ENCODE assay signal across 8 mouse cellular contexts in the genomic region with DNA sequence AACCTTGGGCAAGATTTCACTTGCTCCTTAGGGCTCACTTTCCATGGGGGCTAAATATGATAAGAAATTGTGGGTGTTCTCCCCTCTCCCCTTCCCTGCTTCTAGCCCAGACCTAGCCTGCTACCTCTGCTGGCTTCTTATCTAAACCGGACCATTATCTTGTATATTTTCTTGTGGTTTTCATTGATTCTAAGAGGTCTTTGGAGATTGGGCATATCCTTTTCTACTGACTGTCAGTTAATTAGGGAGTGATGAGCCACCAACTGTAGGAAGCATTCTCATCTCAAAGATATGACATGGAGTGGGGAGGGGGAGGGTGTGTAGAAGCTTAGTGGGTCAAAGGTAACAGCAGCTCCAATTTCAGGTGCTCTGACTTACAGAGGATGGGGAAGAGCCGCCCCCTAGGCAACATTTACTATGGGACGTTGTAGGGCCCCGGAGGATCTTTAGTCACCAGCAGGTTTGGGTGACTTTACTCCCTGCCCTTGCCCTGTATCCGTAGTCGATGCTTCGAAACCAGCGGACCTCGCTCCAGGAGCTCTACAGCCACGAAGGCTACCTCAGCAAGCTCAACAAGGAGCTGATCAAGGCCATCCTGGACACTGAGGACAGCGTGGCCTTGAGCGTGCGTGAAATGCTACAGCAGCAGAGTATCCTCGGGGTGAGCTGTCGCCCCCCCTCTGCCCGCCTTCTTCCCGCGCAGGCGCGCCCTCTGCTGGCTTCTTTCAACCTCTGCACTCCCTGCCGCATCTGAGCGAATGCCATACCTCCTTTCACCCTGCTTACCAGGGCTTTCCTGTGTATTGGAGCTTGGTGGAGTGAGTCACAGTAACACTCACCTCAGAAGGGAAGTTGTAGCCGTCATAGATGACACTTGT. TPM values are rescaled to one million over a fixed set of nuclear protein-coding genes. Genes with fewer than 3 reads are reported as not detected.
A peak's percentile ranks its signal among the peaks of the same experiment; 100 is the strongest.
DNase-seq lines count a peak whose midpoint lies in the region; ATAC-seq and TF ChIP-seq lines count a peak whose summit lies in the region.

No protein-coding gene starts in this region.

- peaks cover 8% of the 10 kb centered on the region for H3K4me1 ChIP-seq in embryonic facial prominence, embryonic 13.5 days
- peaks cover 3% of the 10 kb centered on the region for H3K4me1 ChIP-seq in heart, adult 2 months (ENCODE audit: control insufficient read depth, insufficient read depth, low read length)
- H3K4me1 ChIP-seq in kidney, adult 2 months (ENCODE audit: control insufficient read depth, insufficient read depth, low read length), result peaks cover 15% of the 10 kb centered on the region
- H3K4me1 ChIP-seq in limb, embryonic 11.5 days (ENCODE audit: control insufficient read depth, insufficient read depth, low read length), result peaks cover 4% of the 10 kb centered on the region; the same call in 1 of the 2 replicates
- H3K4me1 ChIP-seq in midbrain, embryonic 14.5 days (ENCODE audit: control insufficient read depth, insufficient read depth, low read length), result peaks cover 5% of the 10 kb centered on the region

- H3K9me3 ChIP-seq in embryonic facial prominence, embryonic 13.5 days, result no peaks in the 10 kb centered on the region
- no peaks in the 10 kb centered on the region for H3K9me3 ChIP-seq in limb, embryonic 11.5 days (ENCODE audit: control insufficient read depth, low read length)
- H3K9me3 ChIP-seq in midbrain, embryonic 14.5 days (ENCODE audit: control insufficient read depth, low read length), result no peaks in the 10 kb centered on the region

- DNase-seq in 3T3-L1 (ENCODE audit: low read depth, low spot score), result peak; percentile 76
- DNase-seq in adrenal gland, postnatal 36 days, result peak; percentile 89 to 92
- peak; percentile 82 to 88 for DNase-seq in heart, adult 2 months
- DNase-seq in kidney, adult 2 months, result peak; percentile 81
- DNase-seq in limb, embryonic 11.5 days (ENCODE audit: low spot score), result peak; percentile 93
- peak; percentile 93 for DNase-seq in midbrain, embryonic 14.5 days
- peak; percentile 53 to 82 for DNase-seq in spleen, adult 18-20 months

- intact Hi-C loops in heart, adult 2 months (cut with DNase I), result loop anchor here (1.0 to 2.0 kb wide), 2 partner anchors 22 to 44 kb away; a partner anchor contains a TSS

- no peak overlapping the region for H3K27ac ChIP-seq in embryonic facial prominence, embryonic 13.5 days
- peak overlapping the region; percentile 71 for H3K27ac ChIP-seq in heart, adult 2 months
- 0 out of 2 replicates have a peak overlapping the region, but pooled peaks have one; percentile 13 for H3K27ac ChIP-seq in kidney, adult 2 months (ENCODE audit: insufficient read depth, low read depth, low read length)
- H3K27ac ChIP-seq in limb, embryonic 11.5 days (replicated peaks; ENCODE audit: low read depth, low read length), result no peak overlapping the region
- 0 out of 2 replicates have a peak overlapping the region, but pooled peaks have one; percentile 20 for H3K27ac ChIP-seq in midbrain, embryonic 14.5 days (replicated peaks; ENCODE audit: low read depth, low read length)

- peak; percentile 22; the same call in 1 of the 2 replicates for TF ChIP-seq POLR2A in heart, adult 2 months (IDR thresholded peaks at IDR 0.05; ENCODE audit: insufficient read depth, low read depth, low read length)
- no peak for TF ChIP-seq POLR2A in kidney, adult 2 months (IDR thresholded peaks at IDR 0.05; ENCODE audit: low read depth, low read length)

- peak overlapping the region; percentile 73 for H3K4me2 ChIP-seq in embryonic facial prominence, embryonic 13.5 days
- peak overlapping the region; percentile 56 for H3K4me2 ChIP-seq in limb, embryonic 11.5 days (ENCODE audit: low read depth, severe bottlenecking)
- peak overlapping the region; percentile 58 for H3K4me2 ChIP-seq in midbrain, embryonic 14.5 days (ENCODE audit: low read length)

- H3K79me2 ChIP-seq in heart, adult 2 months (replicated peaks; ENCODE audit: control insufficient read depth, insufficient read depth, low read length), result no peaks in the 10 kb centered on the region

- no peak; the same call in 1 of the 2 replicates for TF ChIP-seq CTCF in heart, adult 2 months (IDR thresholded peaks at IDR 0.05)
- TF ChIP-seq CTCF in kidney, adult 2 months (conservative IDR thresholded peaks at IDR 0.05; ENCODE audit: insufficient read depth, insufficient read length, low read depth, low read length), result peak; percentile 82

- peak; percentile 54; the same call in 1 of the 2 replicates for TF ChIP-seq EP300 in heart, adult 2 months (IDR thresholded peaks at IDR 0.05; ENCODE audit: insufficient read depth, low read depth, low read length)

- 2% methylated on average over 23 of the region's 23 CpGs for WGBS in embryonic facial prominence, embryonic 13.5 days
- 6% methylated on average over 23 of the region's 23 CpGs for WGBS in heart, adult 2 months
- 4% methylated on average over 23 of the region's 23 CpGs for WGBS in kidney, adult 2 months
- WGBS in limb, embryonic 11.5 days, result 4% methylated on average over 23 of the region's 23 CpGs
- WGBS in midbrain, embryonic 14.5 days, result 4% methylated on average over 23 of the region's 23 CpGs

- H3K36me3 ChIP-seq in embryonic facial prominence, embryonic 13.5 days, result no peaks in the 10 kb centered on the region
- no peaks in the 10 kb centered on the region for H3K36me3 ChIP-seq in heart, adult 2 months (ENCODE audit: control insufficient read depth, insufficient read depth, low read length)
- no peaks in the 10 kb centered on the region for H3K36me3 ChIP-seq in kidney, adult 2 months (ENCODE audit: control insufficient read depth, insufficient read depth, low read length)
- no peaks in the 10 kb centered on the region for H3K36me3 ChIP-seq in limb, embryonic 11.5 days (ENCODE audit: control insufficient read depth, insufficient read depth, low read length)
- H3K36me3 ChIP-seq in midbrain, embryonic 14.5 days (ENCODE audit: control insufficient read depth, insufficient read depth, low read length), result no peaks in the 10 kb centered on the region

- H3K9ac ChIP-seq in embryonic facial prominence, embryonic 13.5 days, result peak overlapping the region; percentile 76
- peak overlapping the region; percentile 57 for H3K9ac ChIP-seq in heart, adult 2 months (ENCODE audit: low read depth, low read length)
- H3K9ac ChIP-seq in limb, embryonic 11.5 days (ENCODE audit: low read length), result peak overlapping the region; percentile 57
- peak overlapping the region; percentile 43 for H3K9ac ChIP-seq in midbrain, embryonic 14.5 days (replicated peaks; ENCODE audit: low read length)

- peak overlapping the region; percentile 42 for H3K4me3 ChIP-seq in embryonic facial prominence, embryonic 13.5 days
- no peak overlapping the region for H3K4me3 ChIP-seq in heart, adult 2 months
- peak overlapping the region; percentile 29; the same call in 1 of the 2 replicates for H3K4me3 ChIP-seq in kidney, adult 2 months (ENCODE audit: insufficient read depth, low read depth, low read length)
- H3K4me3 ChIP-seq in limb, embryonic 11.5 days (ENCODE audit: low read depth, low read length), result peak overlapping the region; percentile 26
- H3K4me3 ChIP-seq in midbrain, embryonic 14.5 days (replicated peaks; ENCODE audit: low read depth, low read length), result peak overlapping the region; percentile 20

- ATAC-seq in embryonic facial prominence, embryonic 13.5 days (ENCODE audit: insufficient number of reproducible peaks, insufficient read depth, low FRiP score, low TSS enrichment, low read depth), result 0 out of 2 replicates have a peak, but pooled peaks have one; percentile 33
- ATAC-seq in limb, embryonic 11.5 days (ENCODE audit: insufficient number of reproducible peaks, low FRiP score, low TSS enrichment, low read depth), result peak; percentile 77
- ATAC-seq in midbrain, embryonic 14.5 days (ENCODE audit: low FRiP score, low TSS enrichment), result peak; percentile 89

- no peaks in the 10 kb centered on the region for H3K27me3 ChIP-seq in embryonic facial prominence, embryonic 13.5 days
- H3K27me3 ChIP-seq in heart, adult 2 months (ENCODE audit: control insufficient read depth, insufficient read depth, low read length), result no peaks in the 10 kb centered on the region
- no peaks in the 10 kb centered on the region for H3K27me3 ChIP-seq in kidney, adult 2 months (replicated peaks; ENCODE audit: control insufficient read depth, insufficient read depth, low read length)
- H3K27me3 ChIP-seq in limb, embryonic 11.5 days (ENCODE audit: control insufficient read depth, insufficient read depth, low read length), result no peaks in the 10 kb centered on the region
- no peaks in the 10 kb centered on the region for H3K27me3 ChIP-seq in midbrain, embryonic 14.5 days (ENCODE audit: control insufficient read depth, insufficient read depth, low read length)

RNA-seq across cellular contexts. Expression of a gene that starts 21.8 kb away (rescaled TPM):
- total RNA-seq in adrenal gland, postnatal 36 days (2021), result under 1 TPM; 0.17 to 0.26 TPM
- polyA plus RNA-seq in embryonic facial prominence, embryonic 13.5 days (2015; fragmentation: Nextera tagmentation; extraction: Ambion mirVana), result 0.25 and 0.44 TPM in 2 replicates
- 1 to 10 TPM; 1.5 to 2.4 TPM for total RNA-seq in heart, adult 2 months (2021)
- polyA plus RNA-seq in heart, adult 2 months (2012; rRNA removed), result 2.5 and 4.0 TPM in 2 replicates
- polyA plus RNA-seq in kidney, adult 2 months (2012; rRNA removed), result 0.69 and 0.78 TPM in 2 replicates
- polyA plus RNA-seq in limb, embryonic 11.5 days (2014; fragmentation: Nextera tagmentation; extraction: Ambion mirVana), result 0.15 and 0.54 TPM in 2 replicates
- polyA plus RNA-seq in midbrain, embryonic 14.5 days (2014; fragmentation: Nextera tagmentation; extraction: Ambion mirVana), result 1.0 and 1.1 TPM in 2 replicates

RNA-seq across cellular contexts. Expression of a gene that starts 22.4 kb away (rescaled TPM):
- total RNA-seq in adrenal gland, postnatal 36 days (2021), result 1 to 10 TPM; 6.8 to 8.7 TPM
- 44.1 and 47.8 TPM in 2 replicates for polyA plus RNA-seq in embryonic facial prominence, embryonic 13.5 days (2015; fragmentation: Nextera tagmentation; extraction: Ambion mirVana)
- total RNA-seq in heart, adult 2 months (2021), result 1 to 10 TPM; 6.7 to 9.1 TPM
- 4.0 and 5.5 TPM in 2 replicates for polyA plus RNA-seq in heart, adult 2 months (2012; rRNA removed)
- polyA plus RNA-seq in kidney, adult 2 months (2012; rRNA removed), result 3.8 and 4.3 TPM in 2 replicates
- polyA plus RNA-seq in limb, embryonic 11.5 days (2014; fragmentation: Nextera tagmentation; extraction: Ambion mirVana), result 69.4 and 75.8 TPM in 2 replicates
- polyA plus RNA-seq in midbrain, embryonic 14.5 days (2014; fragmentation: Nextera tagmentation; extraction: Ambion mirVana), result 18.0 and 19.3 TPM in 2 replicates

RNA-seq across cellular contexts. Expression of a gene that starts 27.2 kb away (rescaled TPM):
- not detected for total RNA-seq in adrenal gland, postnatal 36 days (2021)
- polyA plus RNA-seq in embryonic facial prominence, embryonic 13.5 days (2015; fragmentation: Nextera tagmentation; extraction: Ambion mirVana), result not detected in 2 replicates
- total RNA-seq in heart, adult 2 months (2021), result not detected
- polyA plus RNA-seq in heart, adult 2 months (2012; rRNA removed), result not detected in 2 replicates
- not detected in 2 replicates for polyA plus RNA-seq in kidney, adult 2 months (2012; rRNA removed)
- not detected in 2 replicates for polyA plus RNA-seq in limb, embryonic 11.5 days (2014; fragmentation: Nextera tagmentation; extraction: Ambion mirVana)
- not detected in 2 replicates for polyA plus RNA-seq in midbrain, embryonic 14.5 days (2014; fragmentation: Nextera tagmentation; extraction: Ambion mirVana)

RNA-seq across cellular contexts. Expression of a gene that starts 39.4 kb away (rescaled TPM):
- 10 to 100 TPM in 1 of 2 experiments, 1 to 10 TPM in 1; 8.3 to 12.9 TPM for total RNA-seq in adrenal gland, postnatal 36 days (2021)
- 13.1 and 13.2 TPM in 2 replicates for polyA plus RNA-seq in embryonic facial prominence, embryonic 13.5 days (2015; fragmentation: Nextera tagmentation; extraction: Ambion mirVana)
- total RNA-seq in heart, adult 2 months (2021), result 1 to 10 TPM; 6.9 to 8.3 TPM
- 7.6 and 8.8 TPM in 2 replicates for polyA plus RNA-seq in heart, adult 2 months (2012; rRNA removed)
- polyA plus RNA-seq in kidney, adult 2 months (2012; rRNA removed), result 9.1 and 9.5 TPM in 2 replicates
- polyA plus RNA-seq in limb, embryonic 11.5 days (2014; fragmentation: Nextera tagmentation; extraction: Ambion mirVana), result 21.1 and 21.8 TPM in 2 replicates
- 21.9 and 25.4 TPM in 2 replicates for polyA plus RNA-seq in midbrain, embryonic 14.5 days (2014; fragmentation: Nextera tagmentation; extraction: Ambion mirVana)

RNA-seq across cellular contexts. Expression of a gene that starts 39.6 kb away (rescaled TPM):
- total RNA-seq in adrenal gland, postnatal 36 days (2021), result not detected
- polyA plus RNA-seq in embryonic facial prominence, embryonic 13.5 days (2015; fragmentation: Nextera tagmentation; extraction: Ambion mirVana), result not detected in 2 replicates
- total RNA-seq in heart, adult 2 months (2021), result not detected
- polyA plus RNA-seq in heart, adult 2 months (2012; rRNA removed), result not detected in 2 replicates
- polyA plus RNA-seq in kidney, adult 2 months (2012; rRNA removed), result not detected in 2 replicates
- not detected in 2 replicates for polyA plus RNA-seq in limb, embryonic 11.5 days (2014; fragmentation: Nextera tagmentation; extraction: Ambion mirVana)
- polyA plus RNA-seq in midbrain, embryonic 14.5 days (2014; fragmentation: Nextera tagmentation; extraction: Ambion mirVana), result not detected in 2 replicates

Comparison
In these comparisons a context has a peak if more than half of its experiments do, and no peak if none do; other contexts are left out.
1. ATAC-seq: peak in every context shown above with its lines; median percentile 89 in midbrain, embryonic 14.5 days; 77 in limb, embryonic 11.5 days; 33 in embryonic facial prominence, embryonic 13.5 days.
2. H3K27ac ChIP-seq: peak in heart, adult 2 months (single experiment), kidney, adult 2 months (single experiment) and midbrain, embryonic 14.5 days (single experiment); none in embryonic facial prominence, embryonic 13.5 days (single experiment) and limb, embryonic 11.5 days (single experiment).
3. Peak in every context shown above with its lines, with median percentiles within 50 percentile points of each other: DNase-seq, H3K4me2 ChIP-seq and H3K9ac ChIP-seq.